Mouse (Mus musculus) left cerebral cortex, postnatal 36 days (tissue): ENCODE measurements at regions not wholly inside any gene's neighbourhood (a gene's known extent, or its start where the extent isn't known, plus 50 kb on each side); places are given as distances from the start of the nearest gene placed in this dataset.
A peak's percentile ranks its signal among the peaks of the same experiment; 100 is the strongest.

Experiments
- DNase-seq, 2 experiments: peaks; one replicate each; pipeline ENCODE4 v3.0.0; 2021 to 2022; ENCODE audit warnings: low spot score in 2 of 2, mixed read lengths in 1 of 2
- intact Hi-C: fragments of 180-260 bp; cut with DNase I; formaldehyde crosslinking; loops from one replicate; pipeline ENCODE4 v1.15.1; 2025

DNA sequence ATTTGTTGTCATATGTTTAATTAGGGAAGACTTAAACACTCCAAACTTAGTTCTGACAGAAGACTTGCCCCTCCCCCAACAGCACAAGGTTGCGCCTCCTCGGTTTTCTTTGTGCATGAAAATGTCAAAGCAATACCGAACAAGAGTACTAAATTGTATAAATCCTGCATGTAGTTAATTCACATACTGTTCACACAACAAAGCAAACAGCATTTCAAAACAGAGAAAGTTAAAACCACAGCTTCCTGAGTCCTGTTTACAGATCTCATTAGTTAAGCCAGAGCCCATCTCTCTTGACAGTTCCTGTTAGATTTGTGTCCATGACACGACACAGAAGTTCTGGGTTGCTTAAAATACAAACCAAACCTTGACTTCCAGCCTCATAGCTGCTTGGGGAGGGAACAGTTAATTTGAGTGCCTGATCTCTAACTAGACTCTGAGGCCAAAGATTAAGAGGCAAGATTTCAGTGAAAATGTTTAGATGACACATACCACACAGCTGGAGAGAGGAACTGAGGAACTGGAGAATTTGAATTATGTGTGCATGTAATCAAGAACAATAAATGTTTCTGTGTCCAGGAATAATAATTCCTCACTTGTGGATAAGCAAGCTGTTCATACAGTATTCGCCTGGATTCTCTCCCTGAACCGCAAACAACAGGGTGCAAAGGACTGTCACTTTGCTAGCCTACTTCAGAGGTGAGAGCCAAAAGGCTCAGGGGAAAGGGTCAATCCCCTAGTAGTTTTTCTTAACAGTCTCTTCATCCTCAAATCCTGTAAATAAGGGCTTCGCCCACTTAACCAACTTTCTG is 113.3 kb upstream of the Tbl1xr1 start:
- intact Hi-C loops, result no loop called here
- no peak for DNase-seq

DNA sequence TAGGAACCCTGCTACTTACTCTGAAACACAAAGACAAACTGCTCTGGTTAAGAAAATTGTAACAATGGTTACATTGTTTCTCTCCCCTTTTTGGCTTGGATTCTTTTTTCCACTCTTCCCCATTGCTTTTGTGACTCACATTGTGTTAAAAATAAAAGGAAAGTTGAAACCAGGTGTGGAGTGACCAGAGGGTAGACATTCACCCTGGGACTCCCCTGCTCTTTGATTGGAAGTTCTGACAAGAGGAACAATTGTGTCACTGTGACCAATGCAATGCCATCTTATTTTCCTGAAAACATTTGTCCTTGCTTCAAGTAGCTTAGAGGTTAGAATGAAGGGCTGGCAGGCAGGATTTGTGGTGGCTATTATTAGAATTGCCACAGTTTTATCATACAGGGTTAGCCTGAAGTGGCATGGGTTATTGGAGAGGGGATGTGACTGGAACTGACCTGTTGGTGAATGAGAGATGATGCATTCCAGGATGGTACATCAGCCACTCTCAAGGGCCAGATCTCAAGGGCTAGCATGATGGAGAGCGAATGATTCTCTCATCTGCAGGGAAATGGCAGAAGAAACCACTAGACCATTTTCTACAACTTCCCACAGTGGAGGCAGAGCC is 112.6 kb upstream of the Tbl1xr1 start:
- intact Hi-C loops, result no loop called here
- DNase-seq, result no peak

DNA sequence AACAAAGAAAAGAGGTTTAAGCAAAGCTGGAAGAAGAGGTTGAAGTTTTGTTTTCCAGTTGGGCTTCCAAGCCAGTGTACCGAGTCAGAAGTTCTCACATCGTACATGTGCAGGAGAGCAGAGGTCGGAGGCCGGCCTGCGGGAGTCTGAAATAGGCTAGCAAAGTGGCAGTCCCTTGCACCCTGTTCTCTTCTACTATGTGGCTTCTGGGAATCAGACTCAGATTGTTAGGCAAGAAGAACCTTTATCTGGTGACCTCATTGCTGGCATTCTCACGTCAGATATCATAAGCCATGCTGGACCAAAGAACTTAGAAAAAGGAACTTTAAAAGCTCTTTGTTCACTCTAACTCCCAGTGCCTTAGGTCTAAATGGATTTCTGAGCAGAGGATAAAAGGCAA is 112.0 kb upstream of the Tbl1xr1 start:
- no peak for DNase-seq
- intact Hi-C loops, result no loop called here

DNA sequence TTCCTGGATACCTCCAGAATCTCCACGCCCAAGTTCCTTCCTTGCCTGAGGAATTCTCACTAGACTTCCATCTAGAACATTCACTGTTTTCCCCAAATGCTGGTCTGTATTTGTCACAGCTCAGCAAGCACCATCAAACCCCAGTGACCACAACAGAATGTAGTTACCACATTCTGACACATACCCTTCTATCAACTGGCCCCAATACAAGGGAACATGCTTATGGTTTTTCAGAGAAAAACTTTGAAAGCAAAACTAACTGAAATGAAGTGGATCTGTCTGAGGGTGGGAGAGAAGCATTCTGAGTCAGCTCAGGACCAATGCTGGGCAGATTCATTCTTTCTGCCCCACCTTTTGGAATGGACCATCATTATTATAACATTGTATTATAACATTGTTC is 110.9 kb upstream of the Tbl1xr1 start:
- no peak for DNase-seq
- intact Hi-C loops, result no loop called here

DNA sequence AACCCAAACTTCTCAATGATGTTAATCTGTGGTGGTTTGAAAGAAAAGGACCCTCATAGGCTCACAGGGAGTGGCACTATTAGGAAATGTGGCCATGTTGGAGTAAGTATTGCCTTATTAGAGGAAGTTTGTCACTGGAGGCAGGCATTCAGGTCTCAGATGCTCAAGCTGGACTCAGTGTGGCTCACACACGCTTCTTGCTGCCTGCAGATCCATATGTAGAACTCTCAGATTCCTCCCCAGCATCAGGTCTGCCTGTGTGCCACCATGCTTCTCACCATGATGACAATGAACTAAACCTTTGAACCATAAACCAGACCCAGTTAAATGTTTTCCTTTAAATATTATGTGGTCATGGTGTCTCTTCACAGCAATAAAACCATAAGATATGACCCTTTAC is 104.7 kb upstream of the Tbl1xr1 start:
- no peak for DNase-seq
- intact Hi-C loops, result no loop called here

DNA sequence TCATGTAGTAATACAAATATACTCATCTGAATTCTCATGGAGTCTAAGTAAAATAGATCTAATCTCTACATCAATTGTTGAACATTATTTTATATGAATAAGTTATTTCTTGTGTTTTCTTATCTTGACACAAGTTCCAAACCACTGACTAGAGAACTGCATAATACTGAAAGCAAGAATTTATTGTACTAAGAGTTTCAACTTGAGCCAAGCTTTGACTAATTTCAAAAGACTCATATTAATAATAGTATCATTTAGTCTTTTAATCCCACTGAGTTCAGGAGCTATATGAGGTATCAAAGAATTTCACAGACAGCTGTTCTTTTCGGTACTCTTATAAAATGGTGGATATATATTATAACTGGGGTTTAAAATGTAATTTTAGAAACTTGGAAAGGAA is 103.3 kb upstream of the Tbl1xr1 start:
- DNase-seq, result no peak
- intact Hi-C loops, result no loop called here

DNA sequence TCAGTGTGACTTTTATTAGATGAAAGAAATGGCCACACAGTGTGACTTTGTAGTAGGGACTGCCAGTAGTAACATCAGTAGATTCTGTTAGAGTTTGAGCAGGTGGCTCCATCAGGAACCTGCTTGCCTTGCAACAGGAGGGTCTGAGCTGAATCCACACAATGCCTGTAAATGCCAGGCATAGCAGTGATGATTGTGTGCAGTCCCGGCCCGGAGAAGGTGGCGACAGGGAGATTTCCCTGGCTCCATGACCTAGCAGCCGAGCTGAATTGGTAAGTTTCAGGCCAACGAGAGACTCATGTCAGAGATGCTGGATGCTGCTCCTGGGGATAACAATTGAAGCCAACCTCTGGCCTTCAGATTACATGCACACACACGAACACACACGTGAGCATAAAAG is 102.8 kb upstream of the Tbl1xr1 start:
- intact Hi-C loops, result no loop called here
- DNase-seq, result no peak

DNA sequence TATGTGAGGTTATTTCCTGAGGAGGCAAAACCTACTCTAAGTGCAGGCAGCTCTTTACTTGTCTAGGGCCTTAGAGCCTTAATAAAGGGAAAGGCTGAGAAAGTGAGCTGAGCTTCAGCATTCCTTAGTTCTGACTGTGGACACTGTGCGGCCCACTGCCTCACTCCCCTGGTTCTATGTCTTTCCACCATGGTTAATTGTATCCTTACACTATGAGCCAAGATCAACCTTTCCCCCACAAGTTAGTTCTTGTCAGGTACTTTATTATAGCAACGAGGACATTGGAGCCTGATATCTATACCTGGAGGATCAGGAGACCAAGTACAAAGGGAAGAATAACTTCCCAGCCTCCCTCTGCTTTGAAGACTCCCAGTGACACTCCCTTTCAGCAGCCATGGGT is 101.7 kb upstream of the Tbl1xr1 start:
- DNase-seq, result no peak
- intact Hi-C loops, result no loop called here

DNA sequence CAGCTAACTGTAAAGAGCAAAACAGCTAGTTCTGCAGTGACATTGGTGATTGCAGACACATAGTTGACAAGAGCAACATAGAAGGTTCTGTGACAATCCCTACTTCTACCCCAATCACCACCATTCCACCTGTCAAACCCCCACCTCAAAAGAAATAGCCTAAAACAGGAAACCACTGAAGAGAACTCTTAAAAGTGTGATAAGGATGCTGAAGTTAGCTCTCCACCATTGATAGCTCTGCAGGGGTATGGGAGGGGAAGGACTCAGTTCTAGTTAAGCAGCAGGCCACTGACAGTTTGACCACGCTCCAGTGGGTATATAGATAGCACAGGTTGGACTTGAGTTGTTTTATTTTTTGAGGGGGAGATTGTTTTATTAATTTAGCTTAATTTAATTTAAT is 98.7 kb upstream of the Tbl1xr1 start:
- intact Hi-C loops, result no loop called here
- no peak for DNase-seq

DNA sequence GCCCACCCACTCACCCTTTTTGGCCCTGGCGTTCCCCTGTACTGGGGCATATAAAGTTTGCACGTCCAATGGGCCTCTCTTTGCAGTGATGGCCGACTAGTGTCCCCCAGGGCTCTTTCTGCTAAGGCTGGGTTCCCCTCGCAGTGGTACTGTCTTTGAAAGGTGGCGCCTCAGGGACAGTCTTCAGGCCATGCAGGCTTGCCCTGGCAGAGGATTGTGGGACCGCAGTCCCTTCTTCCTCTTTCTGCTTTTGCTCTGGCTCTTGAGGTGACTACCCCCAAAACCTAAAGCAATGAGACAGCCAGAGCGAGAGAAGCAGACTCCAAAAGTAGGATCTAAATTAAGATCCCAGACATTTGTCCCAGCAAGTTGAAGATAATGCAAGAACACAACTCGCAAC is 93.5 kb upstream of the Tbl1xr1 start:
- no peak for DNase-seq
- intact Hi-C loops, result loop anchor here (10.0 kb wide), 1 partner anchor 1088 kb away; no protein-coding TSS in a partner anchor

DNA sequence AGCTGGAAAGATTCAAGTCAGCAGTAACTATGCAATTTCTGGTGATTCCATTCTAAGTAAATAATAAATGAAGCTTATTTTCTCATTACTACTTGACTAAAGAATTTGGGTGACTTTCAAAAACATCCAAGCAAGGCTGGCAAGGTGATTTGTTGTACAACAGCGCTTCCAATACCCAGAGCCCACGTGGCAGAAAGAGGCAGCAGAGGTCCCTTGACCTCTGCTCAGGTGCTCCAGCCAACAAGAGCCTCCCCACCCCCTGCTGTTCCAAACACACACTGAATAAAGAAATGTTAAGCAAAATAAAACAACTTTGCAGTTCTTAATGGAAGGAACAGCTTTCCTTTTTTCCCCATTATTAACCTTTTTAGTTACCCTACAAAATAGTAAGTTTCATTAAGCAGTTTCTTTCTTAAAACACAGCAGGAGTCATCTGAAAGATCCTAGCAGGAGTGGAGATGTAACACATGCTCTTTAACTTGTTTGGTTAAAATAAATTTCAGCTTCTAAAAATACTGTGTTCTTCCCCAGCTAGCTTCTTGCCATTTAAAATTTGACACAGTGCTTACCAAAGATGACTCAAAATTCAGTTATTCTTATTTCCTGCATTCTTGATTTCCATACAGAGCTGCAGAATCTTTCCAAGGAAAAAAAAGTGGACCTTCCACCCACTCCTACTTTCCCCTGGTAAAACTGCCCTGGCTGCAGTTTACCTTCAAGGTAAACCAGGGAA is 92.3 kb upstream of the Tbl1xr1 start:
- no peak for DNase-seq
- intact Hi-C loops, result loop anchor here (10.0 kb wide), 1 partner anchor 1089 kb away; no protein-coding TSS in a partner anchor

DNA sequence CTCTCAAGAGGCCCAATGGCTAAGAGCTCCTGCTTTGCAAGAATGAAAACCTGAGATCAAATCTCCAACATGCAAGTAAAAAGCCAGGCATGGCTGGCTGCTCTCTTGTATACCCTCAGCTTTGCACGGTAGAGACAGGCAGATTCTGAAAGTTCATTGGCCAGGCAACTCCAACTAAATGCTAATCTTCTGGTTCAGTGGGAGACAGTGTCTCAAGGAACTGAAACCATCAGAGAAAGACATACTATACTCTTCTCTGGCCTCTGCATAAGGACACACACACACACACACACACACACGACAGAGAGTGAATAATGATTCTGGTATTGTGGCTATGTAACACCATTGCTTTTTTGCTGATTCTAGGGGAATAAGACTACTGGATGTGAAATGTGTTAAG is 91.6 kb upstream of the Tbl1xr1 start:
- intact Hi-C loops, result loop anchor here (5.0 to 10.0 kb wide), 2 partner anchors 48 to 1090 kb away; no protein-coding TSS in a partner anchor
- DNase-seq, result no peak

DNA sequence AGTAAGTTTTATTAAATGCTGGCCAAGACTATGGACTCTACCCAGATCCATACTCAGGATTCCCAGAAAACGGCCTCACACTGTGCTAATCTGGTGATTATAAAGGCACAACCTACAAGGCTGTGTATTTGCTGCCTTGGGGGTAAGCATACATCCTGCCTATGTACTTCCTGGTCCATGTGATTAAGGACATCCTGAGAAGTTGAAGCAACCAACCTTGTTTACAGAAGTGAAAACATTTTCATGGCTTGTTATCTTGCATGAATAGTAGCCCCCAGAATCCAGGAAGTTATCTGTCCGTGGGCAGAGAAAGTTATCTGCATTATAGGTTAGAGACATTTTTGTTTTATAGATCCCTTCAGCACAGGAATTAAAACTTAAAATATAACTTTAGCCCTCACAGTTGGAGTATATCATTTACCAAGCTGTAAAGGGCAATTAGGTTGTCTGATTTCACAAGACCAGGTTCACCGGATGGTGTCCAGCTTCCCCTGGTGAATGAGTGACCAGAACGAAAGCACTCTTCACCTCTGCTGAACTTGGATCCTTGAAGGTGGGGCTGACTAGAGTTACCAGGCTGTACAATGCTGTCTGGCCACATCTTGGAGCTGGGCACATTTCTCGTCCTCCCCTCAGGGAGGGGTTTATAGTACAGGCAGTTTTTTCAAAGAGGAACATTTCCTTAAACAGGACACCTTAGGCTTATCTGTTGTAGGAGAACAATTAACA is 90.1 kb upstream of the Tbl1xr1 start:
- intact Hi-C loops, result loop anchor here (5.0 to 10.0 kb wide), 2 partner anchors 49 to 1092 kb away; no protein-coding TSS in a partner anchor
- no peak for DNase-seq

DNA sequence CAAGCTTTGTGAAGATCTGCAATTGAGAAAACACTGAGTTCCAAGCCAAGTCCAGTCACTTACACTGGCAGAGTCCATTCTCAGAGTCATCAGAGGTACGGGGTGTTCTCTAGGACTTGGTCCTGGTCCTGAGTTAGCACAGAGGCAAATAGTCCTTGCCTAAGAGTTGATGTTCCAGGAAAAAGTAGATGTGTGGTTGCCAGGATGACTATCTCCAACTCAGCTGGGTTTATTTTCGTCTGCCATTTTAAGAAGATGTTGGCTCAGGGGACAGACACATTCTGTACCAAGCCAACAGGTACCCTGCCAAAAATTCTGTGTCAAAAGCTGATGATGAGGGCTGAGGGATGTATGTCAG is 89.6 kb upstream of the Tbl1xr1 start:
- intact Hi-C loops, result loop anchor here (5.0 to 10.0 kb wide), 2 partner anchors 50 to 1092 kb away; no protein-coding TSS in a partner anchor
- DNase-seq, result no peak

DNA sequence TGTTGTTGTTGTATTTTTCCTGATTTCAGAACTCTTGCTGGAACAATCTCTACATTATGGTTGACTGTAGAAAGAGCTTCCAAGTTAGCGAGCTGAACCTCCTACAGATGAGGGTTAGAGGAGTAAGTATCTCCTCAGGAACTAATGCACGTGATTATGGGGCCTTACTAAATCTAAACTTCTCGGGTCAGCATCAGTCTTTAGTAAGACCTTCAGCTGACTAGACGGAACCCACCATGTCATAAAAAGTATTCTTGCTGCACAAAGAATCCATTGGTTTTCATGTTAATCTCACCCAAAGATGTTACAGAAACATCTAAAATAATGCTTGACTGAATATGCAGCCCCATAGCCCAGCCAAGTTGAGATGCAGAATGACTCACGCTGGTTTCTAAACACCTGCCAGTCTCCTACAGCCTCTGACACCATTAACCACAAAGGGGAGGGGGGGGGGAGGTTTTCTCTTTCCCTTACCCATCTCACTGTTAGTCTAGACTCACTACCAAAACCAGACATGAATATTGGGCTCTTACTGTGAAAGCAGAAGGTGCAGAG is 88.9 kb upstream of the Tbl1xr1 start:
- intact Hi-C loops, result loop anchor here (5.0 to 10.0 kb wide), 2 partner anchors 50 to 1093 kb away; no protein-coding TSS in a partner anchor
- DNase-seq, result no peak

DNA sequence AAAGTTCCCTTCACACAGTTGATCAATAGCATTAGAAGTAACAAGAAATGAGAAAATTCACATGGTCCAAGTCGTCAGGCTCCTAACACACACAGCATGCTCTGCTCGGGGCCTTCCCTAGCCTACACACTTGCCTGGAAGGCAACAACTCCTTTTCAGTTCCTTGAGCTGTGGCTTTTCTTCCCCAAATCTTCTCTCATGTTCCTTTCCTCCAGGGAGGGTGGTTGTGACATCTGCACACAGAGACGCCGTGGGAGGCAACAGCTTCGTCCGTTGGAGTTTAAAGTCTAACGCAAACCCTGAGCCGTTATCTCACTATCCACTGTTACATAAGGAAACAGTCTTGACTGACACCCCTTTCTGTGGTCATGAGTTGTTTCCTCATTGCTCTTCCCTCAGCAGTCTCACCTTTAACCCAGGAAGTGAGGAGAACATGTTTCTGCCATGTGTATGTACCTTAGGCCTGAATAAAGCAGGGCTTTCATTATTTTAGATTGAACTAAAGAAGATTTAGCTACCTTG is 88.4 kb upstream of the Tbl1xr1 start:
- intact Hi-C loops, result loop anchor here (5.0 to 10.0 kb wide), 2 partner anchors 51 to 1093 kb away; no protein-coding TSS in a partner anchor
- DNase-seq, result peak; percentile 31 to 43

DNA sequence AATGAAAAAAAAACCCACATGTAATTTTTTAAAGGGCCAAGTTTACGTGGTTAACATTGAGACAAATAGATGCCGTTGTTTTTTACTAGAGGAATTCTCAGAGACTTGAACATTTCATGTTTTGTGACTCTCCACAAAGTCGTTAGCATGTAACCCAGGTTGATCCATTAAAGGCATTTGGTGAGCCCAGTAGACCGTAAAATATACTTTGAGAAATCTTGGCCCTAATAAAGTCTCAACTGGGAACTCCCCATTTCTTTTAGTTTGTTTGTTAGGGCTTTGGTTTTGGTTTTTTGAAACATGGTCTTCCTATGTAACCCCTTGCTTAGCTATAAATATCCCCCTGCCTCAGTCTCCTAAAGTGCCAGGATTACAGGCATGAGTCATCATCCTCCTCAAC is 85.9 kb upstream of the Tbl1xr1 start:
- intact Hi-C loops, result no loop called here
- no peak for DNase-seq

DNA sequence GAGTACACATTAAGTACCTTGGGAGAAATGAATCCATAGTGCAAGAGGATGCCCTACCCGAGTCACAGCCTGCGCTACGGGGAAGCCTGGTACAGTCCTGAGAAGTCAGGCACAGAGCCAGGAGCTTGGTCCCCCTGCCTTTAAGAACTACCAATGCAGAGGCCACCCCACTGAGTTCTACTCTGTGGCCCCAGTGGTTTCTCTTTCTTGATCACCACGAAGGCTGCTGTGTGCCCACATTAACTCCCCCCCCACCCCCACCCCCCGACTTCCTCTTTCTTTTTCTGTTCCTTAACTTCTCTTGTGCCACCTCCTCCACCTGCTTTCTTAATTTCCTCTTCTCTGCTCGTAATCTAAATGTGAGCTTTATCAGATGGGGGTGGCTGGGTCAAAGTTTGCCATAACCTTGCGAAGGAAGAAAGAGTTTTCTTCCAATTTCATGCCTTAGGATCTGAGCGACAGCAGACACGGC is 84.7 kb upstream of the Tbl1xr1 start:
- DNase-seq, result no peak
- intact Hi-C loops, result no loop called here

DNA sequence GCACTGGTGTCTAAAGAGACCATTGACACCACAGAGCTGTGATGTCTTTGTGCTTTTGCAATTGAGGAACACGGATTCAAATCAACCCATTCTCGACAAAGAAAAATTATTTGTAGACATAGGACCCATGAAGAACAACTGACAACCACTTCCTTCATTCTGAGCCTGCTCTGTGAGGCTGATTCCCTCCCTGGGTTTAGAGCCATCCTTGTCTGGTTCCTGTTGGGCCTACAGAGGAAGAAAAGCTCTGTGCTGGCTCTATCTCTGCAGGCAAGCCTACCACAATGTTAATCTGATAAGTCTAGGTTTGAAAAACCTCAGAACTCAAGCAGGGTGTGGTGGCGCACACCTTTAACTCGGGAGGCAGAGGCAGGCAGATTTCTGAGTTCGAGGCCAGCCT is 84.2 kb upstream of the Tbl1xr1 start:
- DNase-seq, result no peak
- intact Hi-C loops, result no loop called here
